Mouse (Mus musculus): ENCODE results near the gene Plpp1. TPM values are rescaled to one million over a fixed set of nuclear protein-coding genes. Genes with fewer than 3 reads are reported as not detected.

Gene Plpp1
- polyA plus RNA-seq, 1 experiment from 2014 or later, result 38.0 TPM

- ATAC-seq (replicated peaks), result no peak
- Histone ChIP-seq H3K27ac (replicated peaks) (no peak overlapping the region), H3K9ac (replicated peaks) (no peak overlapping the region), H3K4me2 (replicated peaks) (no peak overlapping the region), H3K9me3 (no peaks in the 10 kb centered on the region), H3K27me3 (no peaks in the 10 kb centered on the region), H3K4me3 (no peak overlapping the region), H3K4me1 (no peaks in the 10 kb centered on the region), H3K36me3 (peaks cover 79% of the 10 kb centered on the region)
- 93% methylated on average over 12 of the region's 12 CpGs for WGBS
Observed at GRCm38 (mm10) chr13:112887234-112887633, 86.6 kb downstream of the Plpp1 start.

DNA sequence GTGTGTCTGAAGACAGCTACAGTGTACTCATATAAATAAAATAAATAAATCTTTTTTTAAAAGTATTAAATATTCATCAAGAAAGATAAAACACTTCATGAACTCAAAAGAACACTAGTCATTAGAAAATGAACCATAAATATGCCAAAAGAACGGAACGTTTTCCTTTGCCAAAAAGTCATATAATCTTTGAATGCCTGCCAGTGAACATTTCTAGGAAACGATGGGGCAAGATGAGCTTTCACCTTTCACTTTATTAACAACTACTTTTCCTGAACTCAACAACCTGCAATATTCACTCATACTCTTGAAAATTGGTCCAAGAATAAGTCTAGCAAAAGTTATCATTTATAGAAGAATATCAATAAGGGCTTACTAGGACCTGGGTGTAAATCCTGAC lies 101.6 kb downstream of the Plpp1 start:
- Histone ChIP-seq H3K27me3 (no peaks in the 10 kb centered on the region), H3K9me3 (no peaks in the 10 kb centered on the region), H3K36me3 (peaks cover 64% of the 10 kb centered on the region), H3K9ac (replicated peaks) (no peak overlapping the region), H3K4me2 (replicated peaks) (no peak overlapping the region), H3K4me1 (no peaks in the 10 kb centered on the region), H3K4me3 (no peak overlapping the region), H3K27ac (replicated peaks) (no peak overlapping the region)
- WGBS, result 88% methylated on average over 3 of the region's 3 CpGs
- ATAC-seq (replicated peaks), result no peak

- Histone ChIP-seq H3K4me2 (replicated peaks) (no peak overlapping the region), H3K27ac (replicated peaks) (no peak overlapping the region), H3K4me3 (no peak overlapping the region), H3K9ac (replicated peaks) (no peak overlapping the region), H3K27me3 (no peaks in the 10 kb centered on the region), H3K4me1 (no peaks in the 10 kb centered on the region), H3K36me3 (peaks cover 44% of the 10 kb centered on the region), H3K9me3 (no peaks in the 10 kb centered on the region)
- WGBS, result 69% methylated on average over 4 of the region's 4 CpGs
- ATAC-seq (replicated peaks), result no peak
Observed at GRCm38 (mm10) chr13:112909663-112910062, 109.1 kb downstream of the Plpp1 start.

GRCm38 (mm10) chr13:112910434-112910833 lies 109.8 kb downstream of the Plpp1 start:
- H3K36me3 ChIP-seq, result peaks cover 39% of the 10 kb centered on the region
- H3K4me3 ChIP-seq, result no peak overlapping the region
- H3K9me3 ChIP-seq, result no peaks in the 10 kb centered on the region
- no peak overlapping the region for H3K9ac ChIP-seq (replicated peaks)
- H3K27me3 ChIP-seq, result no peaks in the 10 kb centered on the region
- H3K4me1 ChIP-seq, result no peaks in the 10 kb centered on the region
- ATAC-seq (replicated peaks), result no peak
- 85% methylated on average over 4 of the region's 4 CpGs for WGBS
- H3K27ac ChIP-seq (replicated peaks), result no peak overlapping the region
- H3K4me2 ChIP-seq (replicated peaks), result no peak overlapping the region

Other genes with a start within 250 kb of the Plpp1 start
- gene Il31ra, start 206.4 kb upstream of the Plpp1 start, polyA plus RNA-seq (2015; fragmentation: Nextera tagmentation; extraction: Ambion mirVana), result 0.19 and 0.28 TPM in 2 replicates
- gene Ddx4, start 148.3 kb upstream of the Plpp1 start, polyA plus RNA-seq (2015; fragmentation: Nextera tagmentation; extraction: Ambion mirVana), result 0.60 and 0.61 TPM in 2 replicates
- 28.0 and 29.6 TPM in 2 replicates for gene Slc38a9, start 140.0 kb upstream of the Plpp1 start, polyA plus RNA-seq (2015; fragmentation: Nextera tagmentation; extraction: Ambion mirVana)
- 65.0 and 67.7 TPM in 2 replicates for gene Mtrex, start 126.6 kb downstream of the Plpp1 start, polyA plus RNA-seq (2015; fragmentation: Nextera tagmentation; extraction: Ambion mirVana)
- gene Dhx29, start 126.7 kb downstream of the Plpp1 start, polyA plus RNA-seq (2015; fragmentation: Nextera tagmentation; extraction: Ambion mirVana), result 31.6 and 34.9 TPM in 2 replicates
- gene Ccno, start 187.0 kb downstream of the Plpp1 start, polyA plus RNA-seq (2015; fragmentation: Nextera tagmentation; extraction: Ambion mirVana), result 1.2 and 2.3 TPM in 2 replicates
- gene Mcidas, start 193.1 kb downstream of the Plpp1 start, polyA plus RNA-seq (2015; fragmentation: Nextera tagmentation; extraction: Ambion mirVana), result 0.69 and 1.1 TPM in 2 replicates
- 0.52 and 0.64 TPM in 2 replicates for gene Cdc20b, start 234.3 kb downstream of the Plpp1 start, polyA plus RNA-seq (2015; fragmentation: Nextera tagmentation; extraction: Ambion mirVana)
- 43.9 and 47.7 TPM in 2 replicates for gene Gpx8, start 245.6 kb downstream of the Plpp1 start, polyA plus RNA-seq (2015; fragmentation: Nextera tagmentation; extraction: Ambion mirVana)

Data from forebrain, embryonic 15.5 days (tissue).